Mouse (Mus musculus): ENCODE measurements around the gene Stap2. TPM values are rescaled to one million over a fixed set of nuclear protein-coding genes. Genes with fewer than 3 reads are reported as not detected.

The Stap2 gene
- polyA plus RNA-seq, 1 experiment, result 51.8 TPM

GRCm38 (mm10) chr17:55960791-55961190 lies 44.6 kb downstream of the Stap2 start:
- Histone ChIP-seq H3K4me3 (replicated peaks; ENCODE audit: insufficient read depth, low read depth, low read length) (no peak overlapping the region), H3K4me1 (ENCODE audit: control insufficient read depth, insufficient read depth, low read length) (peaks cover 14% of the 10 kb centered on the region), H3K27ac (ENCODE audit: insufficient read depth, low read length) (no peak overlapping the region), H3K27me3 (ENCODE audit: control insufficient read depth, insufficient read depth, low read length) (no peaks in the 10 kb centered on the region)
- TF ChIP-seq CTCF (IDR thresholded peaks at IDR 0.05; ENCODE audit: borderline replicate concordance, insufficient read depth, low read depth, low read length) (no peak), POLR2A (IDR thresholded peaks at IDR 0.05; ENCODE audit: borderline replicate concordance, insufficient read depth, low read length) (no peak)
- DNase-seq, result peak in 1 of 2 experiments; percentile 18

GRCm38 (mm10) chr17:55959946-55960740 lies 45.2 kb downstream of the Stap2 start:
- DNase-seq, result peak; percentile 31 to 35
- H3K27ac ChIP-seq (ENCODE audit: insufficient read depth, low read length), result no peak overlapping the region
- H3K4me3 ChIP-seq (replicated peaks; ENCODE audit: insufficient read depth, low read depth, low read length), result peak overlapping the region; percentile 44
- H3K27me3 ChIP-seq (ENCODE audit: control insufficient read depth, insufficient read depth, low read length), result no peaks in the 10 kb centered on the region
- WGBS, result 66% methylated on average over 10 of the region's 10 CpGs
- no peak for TF ChIP-seq POLR2A (IDR thresholded peaks at IDR 0.05; ENCODE audit: borderline replicate concordance, insufficient read depth, low read length)
- TF ChIP-seq CTCF (IDR thresholded peaks at IDR 0.05; ENCODE audit: borderline replicate concordance, insufficient read depth, low read depth, low read length), result no peak
- H3K4me1 ChIP-seq (ENCODE audit: control insufficient read depth, insufficient read depth, low read length), result peaks cover 14% of the 10 kb centered on the region

GRCm38 (mm10) chr17:55958918-55959728 lies 46.3 kb downstream of the Stap2 start, which contains the start of gene Yju2:
TSS of gene Yju2 (plus strand) at chr17:55959099.
- DNase-seq, result peak; percentile 96 to 97
- Histone ChIP-seq H3K27ac (ENCODE audit: insufficient read depth, low read length) (peak within 1 kb of the TSS; percentile 87), H3K4me1 (ENCODE audit: control insufficient read depth, insufficient read depth, low read length) (peaks cover 14% of the 10 kb centered on the region), H3K27me3 (ENCODE audit: control insufficient read depth, insufficient read depth, low read length) (no peaks in the 10 kb centered on the region), H3K4me3 (replicated peaks; ENCODE audit: insufficient read depth, low read depth, low read length) (peak within 1 kb of the TSS; percentile 89)
- WGBS, result under 1% methylated on average over 46 of the region's 46 CpGs
- TF ChIP-seq POLR2A (IDR thresholded peaks at IDR 0.05; ENCODE audit: borderline replicate concordance, insufficient read depth, low read length) (peak; percentile 68; the same call in 1 of the 2 replicates), CTCF (IDR thresholded peaks at IDR 0.05; ENCODE audit: borderline replicate concordance, insufficient read depth, low read depth, low read length) (no peak)

GRCm38 (mm10) chr17:55958584-55958886 lies 46.8 kb downstream of the Stap2 start:
- WGBS, result 23% methylated on average over 2 of the region's 2 CpGs
- TF ChIP-seq POLR2A (IDR thresholded peaks at IDR 0.05; ENCODE audit: borderline replicate concordance, insufficient read depth, low read length) (no peak), CTCF (IDR thresholded peaks at IDR 0.05; ENCODE audit: borderline replicate concordance, insufficient read depth, low read depth, low read length) (no peak)

GRCm38 (mm10) chr17:55957726-55958583 lies 47.4 kb downstream of the Stap2 start:
- TF ChIP-seq CTCF (IDR thresholded peaks at IDR 0.05; ENCODE audit: borderline replicate concordance, insufficient read depth, low read depth, low read length), result no peak
- TF ChIP-seq POLR2A (IDR thresholded peaks at IDR 0.05; ENCODE audit: borderline replicate concordance, insufficient read depth, low read length), result no peak
- Histone ChIP-seq H3K4me1 (ENCODE audit: control insufficient read depth, insufficient read depth, low read length) (peaks cover 14% of the 10 kb centered on the region), H3K27ac (ENCODE audit: insufficient read depth, low read length) (0 out of 2 replicates have a peak overlapping the region, but pooled peaks have one; percentile 4), H3K27me3 (ENCODE audit: control insufficient read depth, insufficient read depth, low read length) (no peaks in the 10 kb centered on the region), H3K4me3 (replicated peaks; ENCODE audit: insufficient read depth, low read depth, low read length) (no peak overlapping the region)
- DNase-seq, result peak; percentile 25 to 32
- 75% methylated on average over 13 of the region's 13 CpGs for WGBS

More at GRCm38 (mm10) chr17:55958584-55958886, 46.8 kb downstream of the Stap2 start:
- Histone ChIP-seq H3K4me1 (ENCODE audit: control insufficient read depth, insufficient read depth, low read length) (peaks cover 14% of the 10 kb centered on the region), H3K27me3 (ENCODE audit: control insufficient read depth, insufficient read depth, low read length) (no peaks in the 10 kb centered on the region), H3K27ac (ENCODE audit: insufficient read depth, low read length) (0 out of 2 replicates have a peak overlapping the region, but pooled peaks have one; percentile 4), H3K4me3 (replicated peaks; ENCODE audit: insufficient read depth, low read depth, low read length) (peak overlapping the region; percentile 89)
- DNase-seq, result no peak

GRCm38 (mm10) chr17:55957168-55957567 lies 48.2 kb downstream of the Stap2 start:
- WGBS, result 11% methylated on average over 9 of the region's 9 CpGs
- TF ChIP-seq POLR2A (IDR thresholded peaks at IDR 0.05; ENCODE audit: borderline replicate concordance, insufficient read depth, low read length), result no peak
- peak; percentile 85 for TF ChIP-seq CTCF (IDR thresholded peaks at IDR 0.05; ENCODE audit: borderline replicate concordance, insufficient read depth, low read depth, low read length)
- H3K4me1 ChIP-seq (ENCODE audit: control insufficient read depth, insufficient read depth, low read length), result peaks cover 14% of the 10 kb centered on the region
- no peak overlapping the region for H3K4me3 ChIP-seq (replicated peaks; ENCODE audit: insufficient read depth, low read depth, low read length)
- no peak overlapping the region for H3K27ac ChIP-seq (ENCODE audit: insufficient read depth, low read length)
- no peaks in the 10 kb centered on the region for H3K27me3 ChIP-seq (ENCODE audit: control insufficient read depth, insufficient read depth, low read length)
- DNase-seq, result peak; percentile 77 to 85

GRCm38 (mm10) chr17:55956591-55956990 lies 48.8 kb downstream of the Stap2 start:
- no peak overlapping the region for H3K27ac ChIP-seq (ENCODE audit: insufficient read depth, low read length)
- no peak for DNase-seq

More at GRCm38 (mm10) chr17:55956591-55956990, 48.8 kb downstream of the Stap2 start:
- 32% methylated on average over 6 of the region's 6 CpGs for WGBS
- H3K4me3 ChIP-seq (replicated peaks; ENCODE audit: insufficient read depth, low read depth, low read length), result peak overlapping the region; percentile 60
- no peaks in the 10 kb centered on the region for H3K27me3 ChIP-seq (ENCODE audit: control insufficient read depth, insufficient read depth, low read length)
- TF ChIP-seq CTCF (IDR thresholded peaks at IDR 0.05; ENCODE audit: borderline replicate concordance, insufficient read depth, low read depth, low read length), result no peak
- no peak for TF ChIP-seq POLR2A (IDR thresholded peaks at IDR 0.05; ENCODE audit: borderline replicate concordance, insufficient read depth, low read length)
- H3K4me1 ChIP-seq (ENCODE audit: control insufficient read depth, insufficient read depth, low read length), result peaks cover 14% of the 10 kb centered on the region
